Mouse (Mus musculus): ENCODE data around the gene Mpp2. TPM values are rescaled to one million over a fixed set of nuclear protein-coding genes. Genes with fewer than 3 reads are reported as not detected.

The Mpp2 gene
- polyA plus RNA-seq, 1 experiment from 2014 or later = 23.9 TPM

DNA sequence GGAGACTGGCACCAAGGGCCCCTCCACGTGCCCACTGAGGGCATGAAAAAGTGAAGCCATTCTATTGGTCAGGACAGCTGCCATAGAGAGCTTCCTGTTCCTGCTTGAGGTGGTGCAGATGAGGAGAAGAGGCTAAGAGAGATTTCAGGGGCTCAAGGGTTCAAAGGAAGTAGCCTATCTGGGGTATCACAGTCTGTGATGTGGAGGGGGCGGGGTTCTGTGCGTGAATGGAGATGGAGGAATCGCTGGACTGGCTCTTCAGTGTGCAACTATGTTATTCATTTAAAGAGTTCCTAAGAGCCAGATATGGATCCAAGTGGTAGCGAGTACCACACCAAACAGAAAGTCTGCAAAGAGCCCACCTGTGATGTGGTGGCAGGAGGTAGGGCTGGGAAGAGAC lies 8.1 kb upstream of the Mpp2 start:
- no peak overlapping the region for H3K9ac ChIP-seq
- ATAC-seq (ENCODE audit: low FRiP score, low read depth) = no peak; the same call in 1 of the 2 replicates
- no peaks in the 10 kb centered on the region for H3K9me3 ChIP-seq
- H3K4me1 ChIP-seq = 0 out of 2 replicates have a peak, but pooled peaks cover 10% of the 10 kb centered on the region
- H3K4me3 ChIP-seq = no peak overlapping the region
- H3K27me3 ChIP-seq (replicated peaks) = peaks cover 16% of the 10 kb centered on the region
- H3K36me3 ChIP-seq = no peaks in the 10 kb centered on the region
- no peak overlapping the region for H3K27ac ChIP-seq
- 81% methylated on average over 5 of the region's 5 CpGs for WGBS
- peak overlapping the region; percentile 48 for H3K4me2 ChIP-seq (replicated peaks)

DNA sequence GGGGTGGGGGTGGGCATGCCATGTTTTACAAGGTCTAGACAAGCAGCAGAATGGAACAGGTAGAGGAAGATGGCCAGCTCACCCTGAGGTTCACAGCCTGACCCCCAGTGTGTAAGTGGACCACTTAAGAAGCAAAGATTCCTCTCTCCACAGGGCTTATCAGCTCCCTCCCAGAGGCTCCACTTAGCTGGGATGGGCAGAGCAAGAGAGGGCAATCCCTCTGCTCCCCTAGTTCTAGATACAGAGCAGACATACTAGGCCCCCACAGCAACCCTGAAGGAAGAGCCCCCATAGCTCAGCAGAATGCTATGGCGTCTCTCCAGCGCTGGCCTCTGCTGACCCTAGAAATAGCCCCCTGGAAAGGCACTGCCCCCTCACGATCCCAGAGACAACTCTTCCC lies 7.4 kb upstream of the Mpp2 start:
- no peak for ATAC-seq (ENCODE audit: low FRiP score, low read depth)
- Histone ChIP-seq H3K4me3 (no peak overlapping the region), H3K9me3 (no peaks in the 10 kb centered on the region), H3K4me1 (0 out of 2 replicates have a peak, but pooled peaks cover 10% of the 10 kb centered on the region), H3K27me3 (replicated peaks) (peaks cover 10% of the 10 kb centered on the region), H3K4me2 (replicated peaks) (no peak overlapping the region), H3K9ac (no peak overlapping the region), H3K27ac (no peak overlapping the region), H3K36me3 (no peaks in the 10 kb centered on the region)
- WGBS = 76% methylated on average over 3 of the region's 3 CpGs

DNA sequence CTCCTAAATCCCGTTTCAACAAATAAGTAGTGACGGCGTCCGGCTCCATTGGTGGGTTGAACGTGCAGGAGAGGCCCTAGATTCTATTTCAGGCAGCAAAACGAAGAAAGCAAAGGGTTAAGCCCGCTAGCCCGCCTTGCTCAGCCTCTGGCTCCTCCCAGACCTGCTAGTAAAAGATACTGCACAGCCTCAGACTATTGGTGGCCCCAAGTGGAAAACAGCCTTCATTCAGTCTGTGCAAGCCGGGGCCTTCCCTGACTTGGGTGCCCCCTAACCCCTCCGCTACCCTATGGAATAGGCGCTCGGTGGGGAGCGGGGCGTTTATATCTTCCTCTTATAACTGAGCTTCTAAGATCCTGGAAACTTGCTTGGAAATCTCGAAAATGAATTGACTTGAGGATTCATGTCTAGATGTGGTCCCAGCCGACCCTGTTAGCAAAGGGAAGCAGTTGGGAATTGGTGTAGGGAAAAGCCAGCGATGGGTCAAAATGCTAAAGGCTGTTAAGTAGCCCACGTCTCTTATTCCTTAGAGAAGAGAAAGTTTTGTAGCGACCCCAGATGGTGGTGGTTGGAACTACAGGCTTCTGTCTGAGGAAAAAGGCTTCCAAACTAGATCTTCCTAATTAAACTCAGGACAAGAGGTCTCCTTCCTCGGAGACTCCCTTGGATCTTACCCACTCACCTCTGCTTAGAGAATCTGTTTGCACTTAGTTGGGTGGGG lies 933 bp upstream of the Mpp2 start:
- H3K27ac ChIP-seq = peak overlapping the region; percentile 84
- WGBS = under 1% methylated on average over 20 of the region's 20 CpGs
- H3K36me3 ChIP-seq = peaks cover 4% of the 10 kb centered on the region; the same call in 1 of the 2 replicates
- peaks cover 27% of the 10 kb centered on the region for H3K4me1 ChIP-seq
- H3K4me2 ChIP-seq (replicated peaks) = peak overlapping the region; percentile 77
- ATAC-seq (ENCODE audit: low FRiP score, low read depth) = peak; percentile 43
- no peaks in the 10 kb centered on the region for H3K27me3 ChIP-seq (replicated peaks)
- H3K9me3 ChIP-seq = no peaks in the 10 kb centered on the region
- peak overlapping the region; percentile 70 for H3K4me3 ChIP-seq
- peak overlapping the region; percentile 73 for H3K9ac ChIP-seq

DNA sequence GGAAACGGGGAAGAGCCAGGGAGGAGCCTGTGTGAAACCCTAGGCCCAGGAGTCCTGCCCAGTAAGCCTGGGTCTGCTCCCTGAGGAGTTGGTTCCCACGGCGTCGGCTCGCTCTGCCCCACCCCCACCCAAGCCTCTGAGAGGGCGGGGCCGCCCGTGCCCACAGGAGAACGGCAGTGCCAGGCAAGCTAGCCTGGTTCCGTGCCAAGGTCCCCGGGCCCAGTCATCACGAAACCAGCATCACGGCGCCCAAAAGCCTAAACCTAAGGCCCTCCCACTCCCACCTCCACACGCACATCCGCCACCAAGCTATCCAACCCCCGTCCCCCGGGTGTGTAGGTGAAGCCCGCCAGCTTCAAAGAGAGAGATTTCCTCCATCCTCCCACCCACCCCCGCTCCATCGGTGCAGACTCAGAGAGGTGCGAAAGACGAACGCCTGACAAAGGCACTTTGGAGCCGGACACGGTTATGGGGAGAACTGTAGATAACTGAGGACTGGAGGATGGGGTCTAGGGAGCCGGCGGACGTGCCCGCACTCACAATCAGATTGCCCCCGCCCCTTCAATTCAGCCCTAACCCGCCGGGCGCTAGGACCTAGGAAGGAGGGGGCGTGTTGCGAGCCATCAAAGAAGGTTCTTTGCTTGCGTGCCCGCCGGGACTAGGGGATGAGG lies 1.1 kb downstream of the Mpp2 start:
- Histone ChIP-seq H3K9ac (peak overlapping the region; percentile 73), H3K4me2 (replicated peaks) (peak overlapping the region; percentile 77), H3K9me3 (no peaks in the 10 kb centered on the region), H3K4me3 (peak overlapping the region; percentile 70), H3K27me3 (replicated peaks) (no peaks in the 10 kb centered on the region), H3K36me3 (peaks cover 4% of the 10 kb centered on the region; the same call in 1 of the 2 replicates), H3K4me1 (peaks cover 42% of the 10 kb centered on the region), H3K27ac (peak overlapping the region; percentile 84)
- under 1% methylated on average over 39 of the region's 39 CpGs for WGBS
- peak; percentile 83 for ATAC-seq (ENCODE audit: low FRiP score, low read depth)

DNA sequence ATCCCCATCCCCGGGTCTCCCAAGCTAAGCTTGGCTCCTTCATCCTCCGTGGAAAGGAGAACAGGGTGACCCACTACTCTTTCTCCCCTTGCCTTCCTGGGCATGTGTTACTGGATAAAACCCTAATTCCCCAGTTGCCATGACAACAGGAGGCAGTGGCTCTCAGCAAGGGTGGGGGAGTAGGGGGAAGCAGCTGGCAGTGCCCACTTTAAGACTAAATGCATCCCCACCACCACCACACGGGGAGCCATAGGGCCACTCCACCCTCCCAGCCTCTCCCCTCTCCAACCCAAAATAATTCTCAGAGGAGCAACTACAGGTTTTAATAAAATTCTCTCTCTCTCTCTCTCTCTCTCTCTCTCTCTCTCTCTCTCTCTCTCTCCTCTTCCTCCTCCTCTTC lies 2.0 kb downstream of the Mpp2 start:
- peak overlapping the region; percentile 77 for H3K4me2 ChIP-seq (replicated peaks)
- ATAC-seq (ENCODE audit: low FRiP score, low read depth) = no peak
- H3K36me3 ChIP-seq = peaks cover 4% of the 10 kb centered on the region; the same call in 1 of the 2 replicates
- H3K4me3 ChIP-seq = peak overlapping the region; percentile 70
- peak overlapping the region; percentile 84; the same call in 1 of the 2 replicates for H3K27ac ChIP-seq
- 15% methylated on average over 3 of the region's 3 CpGs for WGBS
- H3K4me1 ChIP-seq = peaks cover 51% of the 10 kb centered on the region
- no peaks in the 10 kb centered on the region for H3K9me3 ChIP-seq
- H3K27me3 ChIP-seq (replicated peaks) = no peaks in the 10 kb centered on the region
- H3K9ac ChIP-seq = peak overlapping the region; percentile 73

DNA sequence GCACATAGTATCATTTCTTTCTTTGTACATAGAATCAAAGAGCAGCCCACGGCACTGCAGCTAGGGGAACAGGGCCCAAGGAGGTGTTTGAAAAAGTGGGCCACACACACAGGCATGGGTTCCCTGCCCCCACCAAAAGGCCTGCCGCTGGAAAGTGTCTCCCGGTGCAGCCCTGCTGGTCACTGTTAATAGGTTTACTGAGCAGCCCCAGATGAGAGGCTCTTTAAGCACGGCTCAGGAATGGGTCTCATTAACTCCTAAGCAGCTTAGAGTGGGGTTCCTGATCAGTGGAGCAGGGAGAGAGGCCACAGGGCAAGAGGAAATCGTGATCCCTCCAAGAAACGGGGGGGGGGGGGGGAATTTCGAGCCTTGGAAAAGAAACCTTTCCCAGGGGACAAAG lies 4.2 kb downstream of the Mpp2 start:
- no peaks in the 10 kb centered on the region for H3K27me3 ChIP-seq (replicated peaks)
- no peak for ATAC-seq (ENCODE audit: low FRiP score, low read depth)
- H3K4me3 ChIP-seq = no peak overlapping the region
- H3K27ac ChIP-seq = no peak overlapping the region
- H3K9ac ChIP-seq = no peak overlapping the region
- WGBS = 63% methylated on average over 7 of the region's 7 CpGs
- peaks cover 17% of the 10 kb centered on the region for H3K36me3 ChIP-seq
- no peak overlapping the region for H3K4me2 ChIP-seq (replicated peaks)
- H3K9me3 ChIP-seq = no peaks in the 10 kb centered on the region
- H3K4me1 ChIP-seq = peaks cover 54% of the 10 kb centered on the region

DNA sequence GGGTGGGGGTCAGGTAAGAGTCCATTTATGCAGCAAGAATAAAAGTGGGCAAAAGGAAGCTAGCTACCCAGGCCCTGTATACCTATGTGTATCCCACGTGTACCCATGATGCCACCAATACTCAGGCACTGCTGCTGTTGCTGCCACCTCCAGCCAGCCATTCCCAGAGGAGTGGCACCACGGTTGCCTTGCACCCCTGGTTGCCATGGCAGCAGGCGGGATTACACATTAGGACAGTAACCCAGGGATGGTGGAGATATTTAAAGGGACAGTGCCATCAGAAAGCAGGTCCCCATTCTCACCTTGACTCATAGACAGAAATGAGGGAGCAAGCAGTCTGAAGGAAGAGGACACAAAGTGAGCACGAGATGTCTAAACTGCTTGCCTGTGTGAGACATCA lies 5.1 kb downstream of the Mpp2 start:
- Histone ChIP-seq H3K4me2 (replicated peaks) (peak overlapping the region; percentile 83), H3K4me1 (peaks cover 46% of the 10 kb centered on the region)
- 49% methylated on average over 4 of the region's 4 CpGs for WGBS

DNA sequence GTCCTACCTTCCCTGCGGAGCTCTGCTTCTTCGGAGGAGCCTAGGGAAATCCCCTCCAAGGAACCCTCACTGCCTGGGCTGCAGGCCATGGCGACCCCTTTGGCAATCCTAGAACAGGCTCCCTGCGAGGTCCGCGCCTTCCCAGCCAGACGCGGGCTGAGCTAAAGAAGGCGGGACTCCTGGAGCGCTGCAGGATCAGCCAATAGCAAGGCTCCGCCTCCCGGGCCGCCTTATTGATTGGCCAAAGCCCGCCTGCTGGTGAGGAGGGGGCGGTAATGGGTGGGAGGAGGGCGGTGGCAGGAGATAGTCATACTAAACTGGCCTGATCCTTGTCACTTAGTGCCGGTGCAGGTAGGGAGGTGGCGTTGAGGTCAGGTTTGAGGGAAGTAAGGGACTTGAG lies 6.0 kb downstream of the Mpp2 start:
- Histone ChIP-seq H3K4me2 (replicated peaks) (peak overlapping the region; percentile 83), H3K9ac (peak overlapping the region; percentile 51), H3K4me3 (peak overlapping the region; percentile 34), H3K9me3 (no peaks in the 10 kb centered on the region), H3K4me1 (peaks cover 46% of the 10 kb centered on the region), H3K27me3 (replicated peaks) (no peaks in the 10 kb centered on the region), H3K36me3 (peaks cover 27% of the 10 kb centered on the region), H3K27ac (no peak overlapping the region)
- peak; percentile 79 for ATAC-seq (ENCODE audit: low FRiP score, low read depth)
- WGBS = under 1% methylated on average over 18 of the region's 18 CpGs

More for the DNA sequence above, 5.1 kb downstream of the Mpp2 start:
- Histone ChIP-seq H3K27me3 (replicated peaks) (no peaks in the 10 kb centered on the region), H3K36me3 (peaks cover 20% of the 10 kb centered on the region), H3K9me3 (no peaks in the 10 kb centered on the region), H3K4me3 (no peak overlapping the region), H3K27ac (no peak overlapping the region), H3K9ac (no peak overlapping the region)
- no peak for ATAC-seq (ENCODE audit: low FRiP score, low read depth)

DNA sequence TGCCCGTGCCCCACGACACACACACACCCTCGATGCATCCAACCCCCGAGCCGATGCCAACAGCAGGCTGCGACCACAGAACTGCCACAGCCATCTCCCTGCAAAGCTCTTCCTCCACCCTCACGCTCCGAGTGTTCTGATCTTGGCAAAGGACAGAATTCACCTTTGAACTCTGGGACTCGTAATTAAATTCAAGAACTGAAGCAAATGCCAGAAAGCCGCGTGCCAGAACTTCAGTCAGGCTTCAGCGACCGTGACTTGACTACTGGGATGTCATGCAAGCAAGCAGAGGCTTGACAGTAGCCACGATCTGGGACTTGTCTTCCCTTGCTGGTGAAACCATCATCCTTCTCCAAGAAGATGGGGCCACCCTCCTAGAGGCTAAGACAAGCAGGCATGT lies 14.6 kb downstream of the Mpp2 start:
- no peak overlapping the region for H3K4me3 ChIP-seq
- no peaks in the 10 kb centered on the region for H3K27me3 ChIP-seq (replicated peaks)
- no peak overlapping the region for H3K27ac ChIP-seq
- no peak overlapping the region for H3K9ac ChIP-seq
- H3K36me3 ChIP-seq = peaks cover 14% of the 10 kb centered on the region
- ATAC-seq (ENCODE audit: low FRiP score, low read depth) = no peak
- H3K9me3 ChIP-seq = no peaks in the 10 kb centered on the region
- H3K4me1 ChIP-seq = peaks cover 6% of the 10 kb centered on the region
- 82% methylated on average over 14 of the region's 14 CpGs for WGBS
- H3K4me2 ChIP-seq (replicated peaks) = no peak overlapping the region

DNA sequence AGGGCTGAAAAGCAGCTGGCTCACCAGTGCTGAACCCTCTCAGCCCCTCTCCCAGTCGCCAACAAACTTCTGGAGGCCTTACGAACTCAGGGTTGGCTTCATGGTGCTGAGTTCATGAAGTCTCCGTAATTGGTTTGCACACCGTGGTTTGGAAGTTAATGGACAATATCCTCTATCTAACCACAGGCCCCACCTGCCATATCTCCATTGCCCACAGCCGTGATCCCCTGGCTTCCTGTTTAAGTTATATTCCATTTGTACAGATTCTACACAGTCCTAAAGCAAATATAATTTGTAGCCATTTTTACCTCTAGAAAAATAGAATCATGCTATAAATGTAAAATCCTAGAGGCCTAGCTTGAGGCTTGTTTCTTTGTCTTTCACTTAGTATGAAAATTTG lies 15.6 kb downstream of the Mpp2 start:
- H3K4me1 ChIP-seq = peaks cover 7% of the 10 kb centered on the region
- H3K9me3 ChIP-seq = no peaks in the 10 kb centered on the region
- no peaks in the 10 kb centered on the region for H3K27me3 ChIP-seq (replicated peaks)
- peaks cover 8% of the 10 kb centered on the region; the same call in 1 of the 2 replicates for H3K36me3 ChIP-seq
- H3K4me3 ChIP-seq = no peak overlapping the region
- H3K4me2 ChIP-seq (replicated peaks) = no peak overlapping the region
- no peak overlapping the region for H3K9ac ChIP-seq
- ATAC-seq (ENCODE audit: low FRiP score, low read depth) = no peak
- WGBS = 79% methylated on average over 5 of the region's 5 CpGs
- no peak overlapping the region for H3K27ac ChIP-seq

DNA sequence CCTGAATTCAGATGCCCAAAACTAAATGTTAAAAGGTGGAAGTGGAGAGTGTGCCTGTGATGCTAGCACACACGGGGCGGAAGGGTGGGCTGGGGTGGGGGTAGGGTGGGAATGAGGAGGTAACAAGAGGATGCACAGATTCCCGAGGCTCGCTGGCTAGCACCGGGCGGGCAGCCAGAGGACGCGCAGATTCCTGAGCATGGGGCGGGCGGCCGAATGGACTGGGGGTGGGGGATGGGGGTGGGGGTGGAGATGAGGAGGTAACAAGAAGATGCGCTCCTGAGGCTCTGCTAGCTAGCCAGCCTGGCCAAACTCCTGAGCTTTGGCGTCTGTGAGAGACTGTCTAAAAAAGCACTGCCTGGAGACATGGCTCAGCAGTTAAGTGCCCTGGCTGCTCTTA lies 17.9 kb downstream of the Mpp2 start:
- H3K36me3 ChIP-seq = no peaks in the 10 kb centered on the region; the same call in 1 of the 2 replicates
- peak overlapping the region; percentile 32 for H3K4me2 ChIP-seq (replicated peaks)
- no peak overlapping the region for H3K27ac ChIP-seq
- peaks cover 15% of the 10 kb centered on the region for H3K4me1 ChIP-seq
- ATAC-seq (ENCODE audit: low FRiP score, low read depth) = no peak
- no peaks in the 10 kb centered on the region for H3K9me3 ChIP-seq
- no peaks in the 10 kb centered on the region for H3K27me3 ChIP-seq (replicated peaks)
- no peak overlapping the region for H3K9ac ChIP-seq
- WGBS = 3% methylated on average over 13 of the region's 13 CpGs
- H3K4me3 ChIP-seq = no peak overlapping the region

DNA sequence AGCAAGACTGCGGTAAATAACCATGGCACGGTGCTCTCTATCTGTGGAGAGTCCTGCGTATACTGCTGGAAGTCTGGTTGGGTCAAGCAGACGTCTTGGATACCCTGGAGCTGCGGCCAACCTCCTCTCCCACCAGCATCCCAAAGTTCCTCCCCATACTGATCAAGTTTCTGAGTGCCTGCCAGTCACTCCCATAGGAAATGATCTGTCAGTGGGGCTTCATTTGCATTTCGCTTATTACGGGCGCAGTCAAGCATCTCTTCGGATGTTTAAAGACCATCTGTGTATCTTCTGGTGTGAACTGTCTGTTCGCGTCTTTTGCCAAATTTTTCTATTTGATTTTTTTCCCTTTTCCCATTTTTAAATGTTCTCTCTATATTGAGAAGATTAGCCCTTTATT lies 18.7 kb downstream of the Mpp2 start:
- 53% methylated on average over 11 of the region's 11 CpGs for WGBS
- ATAC-seq (ENCODE audit: low FRiP score, low read depth) = no peak

More for the DNA sequence above, 18.7 kb downstream of the Mpp2 start:
- no peaks in the 10 kb centered on the region for H3K27me3 ChIP-seq (replicated peaks)
- no peak overlapping the region for H3K27ac ChIP-seq
- H3K4me1 ChIP-seq = peaks cover 15% of the 10 kb centered on the region
- H3K4me3 ChIP-seq = no peak overlapping the region
- no peak overlapping the region for H3K4me2 ChIP-seq (replicated peaks)
- no peaks in the 10 kb centered on the region for H3K9me3 ChIP-seq
- no peaks in the 10 kb centered on the region; the same call in 1 of the 2 replicates for H3K36me3 ChIP-seq
- no peak overlapping the region for H3K9ac ChIP-seq

All from neural tube, embryonic 12.5 days (tissue).